Mouse (Mus musculus) gastrocnemius, adult 2 months (tissue): ENCODE results near the gene Ddias. TPM values are rescaled to one million over a fixed set of nuclear protein-coding genes. Genes with fewer than 3 reads are reported as not detected.
"Not testable (repeated sequence)": the region's sequence is repeated elsewhere in the genome, so short reads cannot be mapped to it uniquely, and the experiment has no call there.

ENCODE experiments used
- DNase-seq: peaks from one replicate; pipeline ENCODE4 v3.0.0; 2022
- H3K27ac ChIP-seq: fragments of 200-600 bp; 2 replicates; pipeline ENCODE4 v1.8.1; 2022; ENCODE audit warnings: mild to moderate bottlenecking
- H3K4me3 ChIP-seq: fragments of 200-600 bp; 2 replicates; pipeline ENCODE4 v1.8.1; 2022; ENCODE audit warnings: mild to moderate bottlenecking, moderate library complexity
- CTCF ChIP-seq: fragments of 200-600 bp; IDR thresholded peaks from 2 replicates; pipeline ENCODE4 v1.8.1; 2022; ENCODE audit warnings: antibody characterized with exemption, mild to moderate bottlenecking, moderate library complexity
- intact Hi-C: fragments of 180-260 bp; cut with DNase I; formaldehyde crosslinking; loops from one replicate; pipeline ENCODE4 v1.15.1; 2025
- long read RNA-seq, 2 experiments: library from polyadenylated mRNA; stranded (forward); transcript quantifications; one replicate each; pipeline ENCODE4 v2.0.0; 2021
- total RNA-seq, 2 experiments: library from RNA; stranded (reverse); gene quantifications; 2 replicates each; pipeline ENCODE4 v1.2.3; 2021

Gene Ddias
- under 1 TPM in 1 of 2 experiments, not detected in 1; 0.06 TPM for total RNA-seq
- long read RNA-seq, experiment 1 = 0 reads
- long read RNA-seq, experiment 2 = 0 reads

DNA sequence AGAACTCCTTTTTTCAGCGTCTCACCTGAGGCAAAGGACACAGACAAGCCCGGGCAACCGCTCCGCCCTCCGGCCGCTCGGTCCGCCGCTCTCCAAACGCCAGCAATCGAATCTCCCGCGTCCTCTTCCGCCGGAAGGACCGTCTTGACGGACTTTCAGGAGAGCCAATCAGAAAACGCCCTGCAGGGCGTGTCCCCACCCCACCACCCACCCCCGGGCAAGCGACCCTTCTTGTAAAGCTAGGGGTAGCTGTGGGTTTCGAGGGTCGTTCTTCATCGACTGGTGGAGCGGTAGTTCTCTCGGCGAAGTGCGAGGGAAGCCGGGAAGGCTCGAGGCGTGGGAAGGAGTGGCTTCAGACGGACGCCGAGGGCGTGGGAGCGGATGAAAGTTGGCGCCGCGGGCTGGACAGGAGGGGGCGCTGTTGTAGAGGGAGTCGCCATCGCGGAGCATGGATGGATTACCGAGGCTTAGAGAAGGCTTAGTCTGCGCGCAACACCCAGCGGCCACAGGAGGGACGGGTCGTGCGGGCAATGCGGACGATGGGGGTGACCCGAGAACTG, at the start of gene Ddias, which contains the start of gene Prcp:
Ddias (minus strand) TSS at position 132 of the 560 bp plus-strand sequence.
Prcp (plus strand) TSS at position 355 of the 560 bp plus-strand sequence.
- intact Hi-C loops = loop anchor here (5.0 kb wide), 4 partner anchors 88 to 312 kb away; partner anchors contain the start of genes Ccdc90b and Rab30
- peak; percentile 95 for DNase-seq
- Histone ChIP-seq H3K27ac (peak within 1 kb of the TSS; percentile 97), H3K4me3 (peak within 1 kb of the TSS; percentile 89)
- peak; percentile 99 for TF ChIP-seq CTCF

DNA sequence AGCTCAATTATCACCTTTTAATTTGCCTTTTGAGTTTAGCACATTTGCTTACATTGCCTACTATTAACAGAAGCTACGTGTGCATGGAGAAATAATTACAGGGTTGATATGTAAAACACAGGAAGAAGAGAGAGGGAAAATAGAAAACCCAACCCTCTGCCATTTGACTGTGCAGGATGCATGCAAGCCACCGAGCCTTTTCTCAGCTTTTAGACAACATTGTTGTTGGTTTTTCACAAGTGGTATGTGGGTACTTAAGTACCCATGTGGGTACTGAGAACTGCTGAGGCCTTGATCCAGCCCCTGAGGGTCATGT, 46.8 kb upstream of the Ddias start:
- no peak for DNase-seq
- intact Hi-C loops = no loop called here
- no peak overlapping the region for H3K27ac ChIP-seq
- TF ChIP-seq CTCF = no peak
- H3K4me3 ChIP-seq = no peak overlapping the region

DNA sequence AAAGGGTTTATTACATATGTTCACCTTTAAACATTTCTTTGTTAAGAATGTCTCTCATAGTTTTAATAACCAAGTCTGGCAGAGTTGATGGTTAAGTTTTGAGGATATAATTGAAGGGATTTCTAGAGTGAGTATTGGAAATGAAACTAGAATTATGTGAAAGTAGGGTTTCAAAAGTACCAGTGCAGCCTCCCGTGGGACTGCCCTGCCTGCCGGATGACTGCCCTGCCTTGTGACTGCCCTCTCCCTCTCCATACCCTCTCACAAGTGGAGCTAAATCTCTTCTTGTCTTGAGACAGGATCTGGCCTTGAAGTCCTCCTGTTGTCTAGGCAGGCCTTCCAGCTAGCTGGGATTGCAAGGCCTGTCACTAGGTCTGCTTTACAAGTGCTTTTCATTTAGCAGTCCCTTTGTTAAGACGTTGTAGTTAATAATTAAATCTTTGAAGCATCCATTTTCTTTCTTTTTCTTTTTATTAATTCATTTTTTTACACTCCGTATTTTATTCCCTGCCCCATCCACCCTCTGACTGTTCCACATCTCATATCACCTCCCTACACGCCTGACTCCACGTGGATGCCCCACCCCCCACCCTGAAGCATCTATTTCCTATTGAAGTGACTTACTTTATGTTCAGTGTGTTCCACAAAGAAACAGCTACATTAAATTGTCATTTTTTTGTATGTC, 46.3 kb upstream of the Ddias start:
- H3K27ac ChIP-seq = no peak overlapping the region
- intact Hi-C loops = no loop called here
- no peak for TF ChIP-seq CTCF
- DNase-seq = no peak
- H3K4me3 ChIP-seq = no peak overlapping the region

DNA sequence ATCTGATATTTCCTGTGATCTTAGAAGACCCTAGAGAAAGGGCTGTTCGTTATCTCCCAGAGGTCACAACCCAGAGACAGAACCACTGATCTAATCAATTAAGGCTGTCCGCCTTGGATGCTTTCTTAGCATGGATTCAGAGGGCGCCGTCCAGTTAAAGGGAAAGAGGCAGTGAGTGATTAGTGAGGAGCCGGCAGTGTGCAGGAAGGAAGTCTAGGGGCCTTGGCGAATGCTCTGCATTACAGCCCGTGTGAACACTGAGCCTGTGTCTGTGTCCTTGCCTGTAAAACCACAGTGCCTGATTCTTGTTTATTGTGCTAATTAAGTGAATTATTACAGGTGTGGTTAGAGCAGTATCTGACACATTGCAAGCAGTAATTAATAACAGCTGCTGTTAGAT, 30.2 kb upstream of the Ddias start:
- intact Hi-C loops, H3K4me3 ChIP-seq, H3K27ac ChIP-seq, DNase-seq: not testable (repeated sequence)

DNA sequence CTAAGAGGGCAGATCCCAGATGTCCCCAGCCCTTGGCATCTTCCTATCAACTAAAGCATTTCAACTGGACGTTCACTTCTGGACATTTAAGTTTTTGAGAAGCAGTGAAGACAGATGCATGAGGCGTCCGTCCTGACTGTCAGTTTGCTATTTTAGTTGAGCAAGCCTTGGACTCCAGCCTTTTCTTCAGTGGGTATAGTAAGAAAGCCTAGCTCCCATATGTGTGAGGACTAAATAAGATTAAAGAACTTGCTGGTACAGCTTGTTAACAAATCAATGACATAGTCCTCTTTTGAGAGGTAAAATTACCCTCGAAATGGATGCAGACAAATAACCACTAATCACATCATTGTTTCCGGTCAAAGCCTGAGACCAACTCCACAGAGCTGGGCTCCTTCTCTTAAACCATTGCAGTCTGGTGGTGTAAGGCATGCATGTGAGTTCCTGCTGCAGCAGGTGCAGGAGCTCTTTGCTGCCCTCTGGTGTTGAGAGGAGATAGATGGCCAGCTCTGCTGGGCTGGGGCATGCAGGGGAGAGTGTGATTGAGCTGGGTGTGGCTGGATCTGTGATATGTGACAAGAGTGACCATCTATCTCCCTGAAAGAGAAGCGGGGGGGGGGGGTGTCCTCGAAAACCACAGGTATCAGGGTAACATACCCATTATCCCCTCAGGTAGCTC, 29.5 kb upstream of the Ddias start:
- peak; percentile 75 for DNase-seq
- H3K27ac ChIP-seq = no peak overlapping the region
- intact Hi-C loops = no loop called here
- peak; percentile 84 for TF ChIP-seq CTCF
- H3K4me3 ChIP-seq = no peak overlapping the region

DNA sequence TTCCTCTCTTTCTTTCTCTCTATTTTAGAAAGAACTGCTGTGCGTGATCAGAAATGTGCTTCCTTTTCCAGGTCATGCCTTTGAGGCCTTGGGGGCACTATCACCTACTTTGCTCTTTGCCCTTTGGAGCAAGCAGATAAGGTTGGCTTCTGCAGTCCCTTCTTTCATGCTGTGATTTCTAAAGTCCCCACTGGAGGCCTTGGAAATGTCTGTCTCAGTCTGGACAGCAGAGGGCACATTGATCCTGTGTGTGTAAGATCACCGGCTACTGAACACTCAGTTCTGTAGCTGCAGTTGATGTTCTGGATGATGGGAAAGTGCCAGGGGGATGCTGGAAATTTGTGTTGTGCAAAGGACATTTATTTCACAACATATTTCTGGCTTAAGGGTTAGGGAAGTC, 23.0 kb upstream of the Ddias start:
- H3K4me3 ChIP-seq = no peak overlapping the region
- TF ChIP-seq CTCF = peak; percentile 35
- intact Hi-C loops = no loop called here
- DNase-seq = no peak
- H3K27ac ChIP-seq = no peak overlapping the region

DNA sequence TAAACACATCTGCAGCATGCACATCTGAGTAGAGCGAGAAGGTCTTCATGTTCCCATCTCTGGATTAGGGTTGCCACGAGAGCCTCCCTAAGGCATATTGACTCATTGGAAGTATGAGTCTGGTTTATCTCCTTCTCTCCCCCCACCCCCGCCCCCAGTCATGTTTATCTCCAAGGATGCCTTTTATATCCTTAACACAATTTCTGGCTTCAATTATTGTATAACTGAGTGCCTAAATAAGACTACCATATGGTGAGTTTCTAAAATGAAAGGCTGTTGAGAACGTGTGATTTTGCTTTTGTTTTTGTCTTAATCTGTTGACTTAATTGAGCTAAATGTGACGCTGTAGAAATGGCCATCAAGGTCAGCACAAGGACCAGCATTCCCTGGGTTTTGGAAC, 22.0 kb upstream of the Ddias start:
- Histone ChIP-seq H3K27ac (no peak overlapping the region), H3K4me3 (no peak overlapping the region)
- no peak for DNase-seq
- TF ChIP-seq CTCF = no peak
- intact Hi-C loops = no loop called here

DNA sequence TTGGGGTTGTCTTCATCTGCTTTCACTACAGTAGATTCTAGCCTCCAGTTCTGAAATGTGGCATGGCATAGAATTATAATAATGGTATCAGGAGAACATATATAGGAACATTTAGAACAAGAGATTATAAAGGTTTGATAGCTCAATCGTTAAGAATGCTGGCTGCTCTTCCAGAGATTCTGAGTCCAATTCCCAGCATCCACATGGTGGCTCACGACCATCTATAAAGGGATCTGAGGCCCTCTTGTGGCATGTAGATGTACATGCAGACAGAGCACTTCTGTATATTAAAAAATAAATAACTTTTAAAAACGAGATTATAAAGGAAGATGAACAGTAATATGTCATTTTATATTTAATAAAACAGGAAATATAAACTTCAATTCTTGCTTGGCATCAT, 19.4 kb upstream of the Ddias start:
- H3K4me3 ChIP-seq = no peak overlapping the region
- DNase-seq = no peak
- TF ChIP-seq CTCF = peak; percentile 60
- H3K27ac ChIP-seq = no peak overlapping the region
- intact Hi-C loops = no loop called here

DNA sequence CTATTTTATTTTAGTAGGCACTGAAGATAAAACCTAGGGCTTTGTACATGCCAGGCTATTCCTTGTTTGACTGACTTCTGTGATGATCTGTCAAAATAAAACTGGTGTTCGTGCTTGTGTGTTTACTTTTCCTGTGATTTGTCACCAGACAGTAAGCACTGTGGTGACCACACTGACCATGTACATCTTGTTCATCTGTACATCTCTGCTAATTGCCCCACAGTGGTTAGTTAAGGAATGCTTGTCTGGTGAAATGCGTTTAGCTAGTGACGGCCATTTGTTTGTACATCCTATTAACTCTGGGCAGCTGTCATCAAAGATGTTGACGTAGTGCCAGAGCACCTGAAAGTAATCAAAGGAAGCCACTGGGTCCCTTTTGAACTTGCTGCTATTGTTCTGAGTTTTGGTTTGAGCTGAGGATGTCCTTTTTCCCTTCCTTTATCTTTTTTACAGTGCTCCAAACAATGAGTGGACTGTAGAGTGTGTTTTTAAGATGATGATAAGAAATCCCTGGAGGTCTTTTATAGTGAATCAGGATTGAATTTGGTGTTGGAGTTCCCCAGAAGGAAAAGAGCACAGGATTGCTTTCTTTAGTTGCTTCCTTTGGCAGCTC, 16.7 kb upstream of the Ddias start:
- Histone ChIP-seq H3K4me3 (no peak overlapping the region), H3K27ac (no peak overlapping the region)
- TF ChIP-seq CTCF = no peak
- intact Hi-C loops = no loop called here
- DNase-seq = no peak

DNA sequence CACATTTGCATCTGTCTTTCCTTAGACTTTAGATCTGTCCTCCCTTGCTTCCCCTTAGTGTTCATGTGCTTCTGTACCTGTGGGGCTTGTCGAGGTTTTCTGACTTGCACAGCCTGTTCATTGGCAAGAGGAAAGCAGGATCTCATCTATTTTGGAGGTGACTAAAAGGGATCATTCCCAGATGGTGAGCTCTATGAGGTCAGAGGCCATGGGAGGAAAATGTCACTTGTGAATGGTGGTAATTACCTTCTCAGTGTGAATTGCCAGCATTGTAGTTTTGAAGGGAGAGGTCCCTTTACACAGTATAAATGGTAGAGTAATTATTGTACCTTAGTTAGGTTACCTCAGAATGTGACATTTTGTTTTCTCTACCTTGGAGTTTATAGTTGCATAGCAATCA, 16.2 kb upstream of the Ddias start:
- no peak for TF ChIP-seq CTCF
- no peak for DNase-seq
- H3K4me3 ChIP-seq = no peak overlapping the region
- intact Hi-C loops = no loop called here
- no peak overlapping the region for H3K27ac ChIP-seq

DNA sequence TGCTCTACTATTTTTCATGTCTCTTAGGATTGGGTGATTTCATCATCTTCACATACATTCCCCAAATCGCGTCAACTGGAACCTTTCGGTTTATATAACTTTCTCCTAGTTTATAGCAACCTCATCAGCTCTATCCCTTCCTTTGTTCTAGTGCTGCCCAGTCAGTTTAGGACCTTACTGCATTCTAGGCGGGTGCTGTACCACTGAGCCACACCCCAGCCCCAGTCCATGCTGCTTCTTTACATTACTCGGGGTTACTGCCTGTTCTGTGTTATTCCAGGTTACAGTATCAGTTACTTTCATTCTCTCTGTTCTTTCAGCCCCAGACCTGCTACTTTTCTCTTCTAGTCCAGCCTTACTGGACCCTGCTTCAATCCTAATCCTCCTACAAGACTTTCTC, 13.2 kb upstream of the Ddias start:
- Histone ChIP-seq H3K27ac (no peak overlapping the region), H3K4me3 (no peak overlapping the region)
- no peak for TF ChIP-seq CTCF
- no peak for DNase-seq
- intact Hi-C loops = no loop called here

DNA sequence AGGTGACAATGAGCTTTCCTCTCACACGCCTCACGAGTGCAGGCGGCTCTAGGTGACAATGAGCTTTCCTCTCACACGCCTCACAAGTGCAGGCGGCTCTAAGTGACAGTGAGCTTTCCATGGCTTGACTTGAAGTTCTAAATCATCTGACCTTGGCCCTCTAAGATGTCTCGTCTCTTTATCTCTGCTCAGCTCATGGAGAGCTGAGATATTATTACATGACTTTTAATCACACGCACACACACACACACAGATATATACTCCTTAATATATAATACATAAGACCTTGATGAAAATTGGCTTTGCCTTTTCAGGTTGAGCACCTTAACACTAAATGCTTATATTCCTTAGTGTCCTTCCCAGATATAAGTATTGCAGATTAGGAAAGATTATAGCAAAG, 12.8 kb upstream of the Ddias start:
- Histone ChIP-seq H3K4me3 (no peak overlapping the region), H3K27ac (0 out of 2 replicates have a peak overlapping the region, but pooled peaks have one; percentile 5)
- intact Hi-C loops = no loop called here
- no peak for DNase-seq
- TF ChIP-seq CTCF = no peak
